Mouse (Mus musculus): Measurements from ENCODE around the gene Phf19. TPM values are rescaled to one million over a fixed set of nuclear protein-coding genes. Genes with fewer than 3 reads are reported as not detected.

Phf19 gene
- polyA plus RNA-seq, 1 experiment from 2014 or later: 3.9 TPM

- DNase-seq (ENCODE audit: low spot score): no peak
- H3K27me3 ChIP-seq (ENCODE audit: insufficient read depth, poor library complexity, severe bottlenecking): peaks cover 31% of the 10 kb centered on the region; the same call in 1 of the 2 replicates
- no peaks in the 10 kb centered on the region for H3K36me3 ChIP-seq
- peak within 1 kb of the TSS; percentile 54 for H3K4me3 ChIP-seq
- 1% methylated on average over 14 of the region's 14 CpGs for WGBS
- peaks cover 19% of the 10 kb centered on the region; the same call in 1 of the 2 replicates for H3K4me1 ChIP-seq
- H3K27ac ChIP-seq: peak within 1 kb of the TSS; percentile 23; the same call in 1 of the 2 replicates
- H3K9me3 ChIP-seq: no peaks in the 10 kb centered on the region
These were observed 39.6 kb downstream of the Phf19 start, which contains the start of gene Cutal for GRCm38 (mm10) chr2:34874271-34874670. Gene Cutal, plus strand, starts transcription at chr2:34874396.

GRCm38 (mm10) chr2:34870520-34871474 is 43.0 kb downstream of the Phf19 start:
- peak overlapping the region; percentile 83 for H3K4me3 ChIP-seq
- peak overlapping the region; percentile 91 for H3K27ac ChIP-seq
- DNase-seq (ENCODE audit: low spot score): peak; percentile 99
- H3K9me3 ChIP-seq: no peaks in the 10 kb centered on the region
- peaks cover 5% of the 10 kb centered on the region; the same call in 1 of the 2 replicates for H3K36me3 ChIP-seq
- WGBS: under 1% methylated on average over 67 of the region's 67 CpGs
- peaks cover 16% of the 10 kb centered on the region; the same call in 1 of the 2 replicates for H3K27me3 ChIP-seq (ENCODE audit: insufficient read depth, poor library complexity, severe bottlenecking)
- peaks cover 24% of the 10 kb centered on the region; the same call in 1 of the 2 replicates for H3K4me1 ChIP-seq

- 0 out of 2 replicates have a peak overlapping the region, but pooled peaks have one; percentile 16 for H3K27ac ChIP-seq
- 43% methylated on average over 5 of the region's 5 CpGs for WGBS
- H3K9me3 ChIP-seq: no peaks in the 10 kb centered on the region
- DNase-seq (ENCODE audit: low spot score): peak; percentile 79
- H3K36me3 ChIP-seq: peaks cover 16% of the 10 kb centered on the region
- peak overlapping the region; percentile 83 for H3K4me3 ChIP-seq
- H3K4me1 ChIP-seq: peaks cover 23% of the 10 kb centered on the region; the same call in 1 of the 2 replicates
- H3K27me3 ChIP-seq (ENCODE audit: insufficient read depth, poor library complexity, severe bottlenecking): peaks cover 15% of the 10 kb centered on the region; the same call in 1 of the 2 replicates
These were observed 44.1 kb downstream of the Phf19 start for GRCm38 (mm10) chr2:34869680-34870079.

- Histone ChIP-seq H3K4me3 (no peak overlapping the region), H3K27me3 (ENCODE audit: insufficient read depth, poor library complexity, severe bottlenecking) (no peaks in the 10 kb centered on the region), H3K4me1 (no peaks in the 10 kb centered on the region), H3K9me3 (no peaks in the 10 kb centered on the region), H3K27ac (no peak overlapping the region), H3K36me3 (peaks cover 91% of the 10 kb centered on the region)
- no peak for DNase-seq (ENCODE audit: low spot score)
- WGBS: 82% methylated on average over 8 of the region's 8 CpGs
These were observed 56.1 kb downstream of the Phf19 start for GRCm38 (mm10) chr2:34857728-34858127.

GRCm38 (mm10) chr2:34855265-34855664 is 58.6 kb downstream of the Phf19 start:
- no peaks in the 10 kb centered on the region for H3K4me1 ChIP-seq
- H3K4me3 ChIP-seq: no peak overlapping the region
- H3K27me3 ChIP-seq (ENCODE audit: insufficient read depth, poor library complexity, severe bottlenecking): no peaks in the 10 kb centered on the region
- H3K27ac ChIP-seq: no peak overlapping the region
- 89% methylated on average over 4 of the region's 4 CpGs for WGBS
- peaks cover 98% of the 10 kb centered on the region for H3K36me3 ChIP-seq
- H3K9me3 ChIP-seq: no peaks in the 10 kb centered on the region
- no peak for DNase-seq (ENCODE audit: low spot score)

- peaks cover 44% of the 10 kb centered on the region for H3K36me3 ChIP-seq
These were observed 66.1 kb downstream of the Phf19 start for GRCm38 (mm10) chr2:34847702-34848101.

More at GRCm38 (mm10) chr2:34847702-34848101, 66.1 kb downstream of the Phf19 start:
- H3K4me3 ChIP-seq: no peak overlapping the region
- H3K27me3 ChIP-seq (ENCODE audit: insufficient read depth, poor library complexity, severe bottlenecking): no peaks in the 10 kb centered on the region
- 92% methylated on average over 1 of the region's 1 CpGs for WGBS
- H3K27ac ChIP-seq: no peak overlapping the region
- H3K4me1 ChIP-seq: no peaks in the 10 kb centered on the region
- DNase-seq (ENCODE audit: low spot score): no peak
- H3K9me3 ChIP-seq: no peaks in the 10 kb centered on the region

Other genes starting within 250 kb of the Phf19 start
- gene Gapvd1, start 158.8 kb downstream of the Phf19 start, polyA plus RNA-seq (2016; fragmentation: Nextera tagmentation; extraction: Ambion mirVana): 63.7 and 80.0 TPM in 2 replicates
- 1,119 and 1,337 TPM in 2 replicates for gene Hspa5, start 142.1 kb downstream of the Phf19 start, polyA plus RNA-seq (2016; fragmentation: Nextera tagmentation; extraction: Ambion mirVana)
- gene Rabepk, start 114.1 kb downstream of the Phf19 start, polyA plus RNA-seq (2016; fragmentation: Nextera tagmentation; extraction: Ambion mirVana): 39.3 and 40.2 TPM in 2 replicates
- 60.1 and 74.5 TPM in 2 replicates for gene Fbxw2, start 87.7 kb downstream of the Phf19 start, polyA plus RNA-seq (2016; fragmentation: Nextera tagmentation; extraction: Ambion mirVana)
- gene Gm34653, start 81.0 kb downstream of the Phf19 start, polyA plus RNA-seq (2016; fragmentation: Nextera tagmentation; extraction: Ambion mirVana): not detected in 2 replicates
- gene Cutal, start 39.6 kb downstream of the Phf19 start, polyA plus RNA-seq (2016; fragmentation: Nextera tagmentation; extraction: Ambion mirVana): 0.31 TPM in 1 of 2 replicates, not detected in the other
- gene Psmd5, start 39.1 kb downstream of the Phf19 start, polyA plus RNA-seq (2016; fragmentation: Nextera tagmentation; extraction: Ambion mirVana): 77.5 and 96.6 TPM in 2 replicates
- gene Traf1, start 47.7 kb upstream of the Phf19 start, polyA plus RNA-seq (2016; fragmentation: Nextera tagmentation; extraction: Ambion mirVana): 0.78 and 0.85 TPM in 2 replicates
- 0.31 TPM in 1 of 2 replicates, not detected in the other for gene Hc, start 147.4 kb upstream of the Phf19 start, polyA plus RNA-seq (2016; fragmentation: Nextera tagmentation; extraction: Ambion mirVana)
- 2.0 TPM in 2 replicates for gene AI182371, start 187.5 kb upstream of the Phf19 start, polyA plus RNA-seq (2016; fragmentation: Nextera tagmentation; extraction: Ambion mirVana)
- 18.4 and 19.0 TPM in 2 replicates for gene Cntrl, start 195.5 kb upstream of the Phf19 start, polyA plus RNA-seq (2016; fragmentation: Nextera tagmentation; extraction: Ambion mirVana)

Data from heart, embryonic 10.5 days (tissue).